Mouse (Mus musculus) cortical plate, adult 2 months (tissue): ENCODE measurements around the gene Rnaseh2b.

Experiments used
- CTCF ChIP-seq: fragments of 200-500 bp; IDR thresholded peaks from 2 replicates; pipeline ENCODE4 v1.5.1; 2011; ENCODE audit warnings: mild to moderate bottlenecking, control low read depth, low read length; ENCODE audit not compliant: insufficient read depth; ENCODE audit errors: extremely low read depth
- POLR2A ChIP-seq: fragments of 200-500 bp; IDR thresholded peaks from 2 replicates; pipeline ENCODE4 v1.6.1; 2011; ENCODE audit warnings: mild to moderate bottlenecking, low read length, control low read depth; ENCODE audit not compliant: insufficient read depth; ENCODE audit errors: extremely low read depth

GRCm38 (mm10) chr14:62331457-62331856, 39.1 kb downstream of the Rnaseh2b start:
- TF ChIP-seq CTCF (no peak), POLR2A (no peak)
